Mouse (Mus musculus) thymus, adult 2 months (tissue): ENCODE results near the gene Exoc7.

Source experiments
- CTCF ChIP-seq: fragments of 200-500 bp; IDR thresholded peaks from 2 replicates; pipeline ENCODE4 v1.5.1; 2012; ENCODE audit warnings: mild to moderate bottlenecking, control low read depth, low read length, moderate library complexity, borderline replicate concordance; ENCODE audit not compliant: control insufficient read depth, poor library complexity, insufficient read depth; ENCODE audit errors: extremely low read depth
- POLR2A ChIP-seq: fragments of 200-500 bp; IDR thresholded peaks from 2 replicates; pipeline ENCODE4 v1.6.1; 2012; ENCODE audit warnings: mild to moderate bottlenecking, low read length, control low read depth, moderate library complexity; ENCODE audit not compliant: control insufficient read depth, poor library complexity, insufficient read depth; ENCODE audit errors: extremely low read depth

GRCm38 (mm10) chr11:116293538-116294137, 13.4 kb downstream of the Exoc7 start:
- TF ChIP-seq CTCF (no peak), POLR2A (no peak)
